Mouse (Mus musculus) left cerebral cortex, adult 6 months (tissue): ENCODE data around the gene Uhrf1bp1. TPM values are rescaled to one million over a fixed set of nuclear protein-coding genes. Genes with fewer than 3 reads are reported as not detected.

ENCODE experiments used
- long read RNA-seq, 2 experiments: library from polyadenylated mRNA; unstranded; transcript quantifications; one replicate each; pipeline ENCODE4 v2.0.0; 2019 to 2020
- polyA plus RNA-seq: library from polyadenylated mRNA; unstranded; fragments of <200 nt; fragmentation: Nextera tagmentation; gene quantifications from 2 replicates; pipeline ENCODE4 v1.2.3, GENCODE M21; 2021

Gene Uhrf1bp1
- 4.1 and 6.5 TPM in 2 replicates for polyA plus RNA-seq
- long read RNA-seq, experiment 1, full-length matches to known transcripts = 1 of 13 reads
- long read RNA-seq, experiment 1, partial matches to known transcripts = 4 of 13 reads
- long read RNA-seq, experiment 1, other reads (novel, unspliced or antisense) = 8 of 13 reads
- long read RNA-seq, experiment 2, partial matches to known transcripts = 0 of 3 reads
- long read RNA-seq, experiment 2, other reads (novel, unspliced or antisense) = 3 of 3 reads

GRCm38 (mm10) chr17:27856265-27856797 lies at the start of gene Uhrf1bp1:
TSS of gene Uhrf1bp1 (plus strand) at chr17:27856441.

GRCm38 (mm10) chr17:27820568-27821406 lies 35.5 kb upstream of the Uhrf1bp1 start, which contains the start of gene D17Wsu92e:
TSS of gene D17Wsu92e (minus strand) at chr17:27820648.

GRCm38 (mm10) chr17:27837850-27838249 lies 18.4 kb upstream of the Uhrf1bp1 start, which contains the start of gene Snrpc:
TSS of gene Snrpc (plus strand) at chr17:27838150.

DNA sequence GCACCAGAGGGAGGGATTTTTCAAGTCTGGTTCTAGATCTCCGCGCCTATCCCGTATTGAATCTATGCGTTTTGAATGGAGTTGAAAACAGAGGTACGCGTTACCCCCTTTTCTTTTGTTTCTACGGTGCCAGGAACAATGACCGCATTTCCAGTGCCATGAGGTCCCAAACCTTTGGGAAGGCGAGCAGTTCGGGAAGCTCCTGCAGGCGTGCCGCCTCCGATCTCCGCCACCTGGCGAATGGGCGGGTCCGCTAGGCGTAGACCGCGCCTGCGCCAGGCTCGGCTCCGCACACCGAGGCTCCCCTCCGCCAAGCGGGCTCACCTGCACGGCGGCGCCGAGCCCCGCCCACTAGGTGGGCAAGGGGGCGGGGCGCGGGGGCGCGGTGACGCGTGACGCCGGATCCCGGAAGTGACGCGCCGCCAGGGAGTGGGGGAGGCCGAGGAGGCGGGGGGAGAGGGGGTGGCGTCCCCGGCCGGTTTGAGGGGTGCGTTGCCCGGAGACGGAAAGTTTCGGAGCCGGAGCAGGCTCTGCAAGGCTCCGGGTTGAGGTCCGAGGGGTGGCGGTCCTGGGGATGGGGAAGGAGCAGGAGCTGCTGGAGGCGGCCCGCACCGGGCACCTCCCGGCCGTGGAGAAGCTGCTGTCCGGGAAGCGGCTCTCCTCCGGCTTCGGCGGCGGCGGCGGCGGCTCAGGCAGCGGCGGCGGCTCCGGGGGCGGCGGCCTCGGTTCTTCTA lies 52.8 kb downstream of the Uhrf1bp1 start, which contains the start of gene Anks1:
Gene Anks1, plus strand, starts transcription at position 419 of the 734 bp plus-strand sequence.

GRCm38 (mm10) chr17:27909622-27910500 lies 53.6 kb downstream of the Uhrf1bp1 start, which contains the start of gene Taf11:
TSS of gene Taf11 (minus strand) at chr17:27909844.

Other genes starting within 250 kb of the Uhrf1bp1 start
- gene Nudt3, start 232.9 kb upstream of the Uhrf1bp1 start, polyA plus RNA-seq = 602 and 673 TPM in 2 replicates
- not detected in 2 replicates for gene RPS10-NUDT3, start 221.2 kb upstream of the Uhrf1bp1 start, polyA plus RNA-seq
- 1,411 and 1,468 TPM in 2 replicates for gene Rps10, start 219.8 kb upstream of the Uhrf1bp1 start, polyA plus RNA-seq
- 351 and 352 TPM in 2 replicates for gene Pacsin1, start 200.9 kb upstream of the Uhrf1bp1 start, polyA plus RNA-seq
- gene Spdef, start 127.5 kb upstream of the Uhrf1bp1 start, polyA plus RNA-seq = 0.10 TPM in 1 of 2 replicates, not detected in the other
- gene D17Wsu92e, start 35.8 kb upstream of the Uhrf1bp1 start, polyA plus RNA-seq = 26.9 and 31.5 TPM in 2 replicates
- 58.4 and 123 TPM in 2 replicates for gene Snrpc, start 18.3 kb upstream of the Uhrf1bp1 start, polyA plus RNA-seq
- gene Anks1, start 52.9 kb downstream of the Uhrf1bp1 start, polyA plus RNA-seq = 5.2 and 6.0 TPM in 2 replicates
- gene Taf11, start 53.4 kb downstream of the Uhrf1bp1 start, polyA plus RNA-seq = 46.1 and 50.7 TPM in 2 replicates
- 0.11 and 0.27 TPM in 2 replicates for gene Tcp11, start 224.2 kb downstream of the Uhrf1bp1 start, polyA plus RNA-seq